Mouse (Mus musculus) lung, postnatal 0 days (tissue): ENCODE results near the gene Birc2. TPM values are rescaled to one million over a fixed set of nuclear protein-coding genes. Genes with fewer than 3 reads are reported as not detected.
A peak's percentile ranks its signal among the peaks of the same experiment; 100 is the strongest.
"Not testable (repeated sequence)": the region's sequence is repeated elsewhere in the genome, so short reads cannot be mapped to it uniquely, and the experiment has no call there.

Experiments
- ATAC-seq: fragments of 200-750 bp; cut with Nextera tagmentation; 2 replicates; pipeline ENCODE4 v1.8.0; 2017; ENCODE audit warnings: moderate library complexity
- DNase-seq: peaks from one replicate; pipeline ENCODE4 v3.0.0-alpha.2; 2016; ENCODE audit warnings: low spot score
- H3K27ac ChIP-seq: fragments of 300-500 bp; sonication (generic); 2 replicates; pipeline ENCODE4 v1.5.1; 2014; ENCODE audit warnings: antibody characterized with exemption, mild to moderate bottlenecking, low read length, mixed read lengths
- H3K27me3 ChIP-seq: fragments of 300-500 bp; sonication (generic); replicated peaks from 2 replicates; pipeline ENCODE4 v1.6.1; 2014; ENCODE audit warnings: low read length, mixed read lengths; ENCODE audit not compliant: insufficient read depth
- H3K36me3 ChIP-seq: fragments of 300-500 bp; sonication (generic); 2 replicates; pipeline ENCODE4 v1.6.1; 2014; ENCODE audit warnings: low read length, mixed read lengths; ENCODE audit not compliant: insufficient read depth
- H3K4me1 ChIP-seq: fragments of 300-500 bp; sonication (generic); 2 replicates; pipeline ENCODE4 v1.6.1; 2014; ENCODE audit warnings: antibody characterized with exemption, low read depth, low read length, mixed read lengths; ENCODE audit not compliant: insufficient read depth
- H3K4me2 ChIP-seq: fragments of 300-500 bp; sonication (generic); replicated peaks from 2 replicates; pipeline ENCODE4 v1.6.1; 2014; ENCODE audit warnings: low read depth, mild to moderate bottlenecking, low read length, moderate library complexity, mixed read lengths
- H3K4me3 ChIP-seq: fragments of 300-500 bp; sonication (generic); 2 replicates; pipeline ENCODE4 v1.5.1; 2014; ENCODE audit warnings: low read depth, low read length
- H3K9ac ChIP-seq: fragments of 300-500 bp; sonication (generic); replicated peaks from 2 replicates; pipeline ENCODE4 v1.6.1; 2014; ENCODE audit warnings: low read depth, mild to moderate bottlenecking
- H3K9me3 ChIP-seq: fragments of 300-500 bp; sonication (generic); 2 replicates; pipeline ENCODE4 v1.6.1; 2016; ENCODE audit warnings: low read length, mixed read lengths
- CTCF ChIP-seq: IDR thresholded peaks from 2 replicates; pipeline ENCODE4 v1.5.1; 2016; ENCODE audit warnings: antibody characterized with exemption, mild to moderate bottlenecking
- EP300 ChIP-seq: IDR thresholded peaks from 2 replicates; pipeline ENCODE4 v1.6.1; 2016; ENCODE audit warnings: antibody characterized with exemption, mild to moderate bottlenecking, control low read depth
- WGBS: fragments of 180-500 bp; shearing (Covaris S2); extraction: QIAGEN DNeasy Blood & Tissue Kit; methylation state at CpG from one replicate; pipeline ENCODE4 v1.1.7; 2014; 5-methylcytosine and 5-hydroxymethylcytosine counted together
- polyA plus RNA-seq: library from polyadenylated mRNA; unstranded; fragments of >200 nt; fragmentation: Nextera tagmentation; extraction: Ambion mirVana; gene quantifications from 2 replicates; pipeline ENCODE4 v1.2.1, GENCODE M21; 2015

Gene Birc2
- polyA plus RNA-seq, 1 experiment from 2014 or later, result 23.6 TPM

DNA sequence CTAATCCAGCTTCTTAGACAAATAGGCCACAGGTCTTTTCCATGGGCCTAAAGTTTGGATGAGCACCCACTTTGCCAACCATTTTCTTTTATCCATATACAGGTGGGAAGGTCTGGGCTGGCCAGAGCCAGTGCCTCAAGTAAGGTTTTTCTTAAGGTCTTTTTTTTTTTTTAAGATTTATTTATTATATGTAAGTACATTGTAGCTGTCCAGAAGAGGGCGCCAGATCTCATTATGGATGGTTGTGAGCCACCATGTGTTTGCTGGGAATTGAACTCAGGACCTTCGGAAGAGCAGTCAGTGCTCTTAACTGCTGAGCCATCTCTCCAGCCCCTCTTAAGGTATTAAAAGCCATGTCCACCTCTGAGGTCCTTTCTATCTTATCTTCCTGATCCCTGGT, 30.1 kb upstream of the Birc2 start:
- H3K27ac ChIP-seq, H3K9ac ChIP-seq, H3K4me2 ChIP-seq, H3K27me3 ChIP-seq, H3K4me3 ChIP-seq, ATAC-seq, H3K36me3 ChIP-seq, H3K9me3 ChIP-seq, DNase-seq: not testable (repeated sequence)
- 92% methylated on average over 2 of the region's 2 CpGs for WGBS
- H3K4me1 ChIP-seq, result peaks cover 13% of the 10 kb centered on the region
- TF ChIP-seq CTCF, result peak; percentile 31

DNA sequence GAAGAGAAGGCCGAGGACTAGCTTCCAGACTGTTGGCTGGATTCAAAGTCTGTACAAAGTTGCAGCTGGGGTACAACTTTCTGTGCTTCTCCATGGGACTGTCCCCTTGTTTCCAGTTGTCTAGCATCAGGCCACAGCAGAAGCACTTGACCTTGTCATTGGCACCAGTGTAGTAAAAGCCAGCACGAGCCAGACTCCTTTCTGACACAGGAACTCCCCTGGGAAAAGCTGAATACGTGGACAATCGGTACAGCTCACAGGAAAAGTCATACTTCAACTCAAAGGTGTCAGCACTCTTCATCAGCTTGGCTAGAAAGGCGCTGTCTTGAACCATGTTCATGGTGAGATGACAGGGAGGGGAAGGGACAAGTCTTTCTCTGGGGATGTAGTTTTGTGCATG, 24.1 kb upstream of the Birc2 start:
- 71% methylated on average over 5 of the region's 5 CpGs for WGBS
- H3K9me3 ChIP-seq, result no peaks in the 10 kb centered on the region

DNA sequence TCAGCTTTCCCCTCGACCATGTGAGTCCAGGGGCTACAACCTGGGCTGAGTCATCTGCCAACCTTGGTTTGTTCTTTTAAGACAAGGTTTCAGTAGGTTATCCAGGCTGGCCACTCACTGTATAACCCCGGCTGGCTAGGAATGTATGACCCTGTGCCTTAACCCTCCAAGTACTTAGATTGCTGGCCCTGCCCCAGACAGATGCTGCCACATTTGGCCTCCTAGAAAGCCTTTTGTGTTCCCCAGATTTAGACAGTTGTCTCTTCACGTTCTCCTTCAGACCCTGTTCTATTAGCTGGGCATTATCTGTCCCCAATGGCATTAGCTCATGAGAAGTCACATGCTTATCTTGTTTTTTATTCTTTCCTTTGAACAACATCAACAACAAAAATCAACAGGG, 19.0 kb upstream of the Birc2 start:
- H3K4me3 ChIP-seq, result no peak overlapping the region
- H3K4me1 ChIP-seq, result no peaks in the 10 kb centered on the region
- H3K4me2 ChIP-seq, result no peak overlapping the region
- DNase-seq, result no peak
- no peak overlapping the region for H3K9ac ChIP-seq
- no peak for TF ChIP-seq EP300
- TF ChIP-seq CTCF, result no peak
- H3K27ac ChIP-seq, result no peak overlapping the region
- no peak for ATAC-seq
- no peaks in the 10 kb centered on the region for H3K9me3 ChIP-seq
- peaks cover 5% of the 10 kb centered on the region; the same call in 1 of the 2 replicates for H3K36me3 ChIP-seq
- no peaks in the 10 kb centered on the region for H3K27me3 ChIP-seq
- 48% methylated on average over 3 of the region's 3 CpGs for WGBS

More for the DNA sequence above, 24.1 kb upstream of the Birc2 start:
- Histone ChIP-seq H3K4me1 (no peaks in the 10 kb centered on the region), H3K4me3 (no peak overlapping the region), H3K27ac (no peak overlapping the region), H3K36me3 (peaks cover 5% of the 10 kb centered on the region; the same call in 1 of the 2 replicates), H3K27me3 (no peaks in the 10 kb centered on the region), H3K4me2 (no peak overlapping the region), H3K9ac (no peak overlapping the region)
- ATAC-seq, result no peak
- no peak for DNase-seq
- no peak for TF ChIP-seq EP300
- no peak for TF ChIP-seq CTCF

DNA sequence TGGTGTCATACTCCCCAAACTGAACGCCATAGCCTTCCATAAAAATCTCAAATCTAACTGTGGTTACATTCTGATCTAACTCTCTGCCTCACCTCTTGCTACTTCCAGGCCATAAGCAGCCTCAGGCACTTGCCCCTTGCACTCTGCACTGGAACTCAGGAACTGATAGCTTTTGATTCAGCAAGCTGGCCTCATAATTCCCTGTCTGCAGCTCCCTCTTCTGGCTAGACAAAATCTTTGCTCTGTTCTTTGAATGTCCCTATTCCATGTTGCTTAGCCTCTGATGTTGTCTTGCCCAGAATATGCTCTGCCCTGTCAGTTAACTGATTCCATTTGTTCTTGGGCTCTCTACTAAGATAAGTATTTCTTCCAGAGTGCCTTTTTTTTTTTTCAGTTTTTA, 18.5 kb upstream of the Birc2 start:
- H3K4me2 ChIP-seq, result no peak overlapping the region
- no peak overlapping the region for H3K4me3 ChIP-seq
- H3K27ac ChIP-seq, result no peak overlapping the region
- H3K4me1 ChIP-seq, result no peaks in the 10 kb centered on the region
- DNase-seq (peak; percentile 84), ATAC-seq (peak; percentile 77)
- WGBS, result 30% methylated on average over 1 of the region's 1 CpGs
- H3K9me3 ChIP-seq, result no peaks in the 10 kb centered on the region
- no peak overlapping the region for H3K9ac ChIP-seq
- H3K27me3 ChIP-seq, result no peaks in the 10 kb centered on the region
- TF ChIP-seq CTCF (peak; percentile 81), EP300 (no peak)
- peaks cover 1% of the 10 kb centered on the region; the same call in 1 of the 2 replicates for H3K36me3 ChIP-seq

DNA sequence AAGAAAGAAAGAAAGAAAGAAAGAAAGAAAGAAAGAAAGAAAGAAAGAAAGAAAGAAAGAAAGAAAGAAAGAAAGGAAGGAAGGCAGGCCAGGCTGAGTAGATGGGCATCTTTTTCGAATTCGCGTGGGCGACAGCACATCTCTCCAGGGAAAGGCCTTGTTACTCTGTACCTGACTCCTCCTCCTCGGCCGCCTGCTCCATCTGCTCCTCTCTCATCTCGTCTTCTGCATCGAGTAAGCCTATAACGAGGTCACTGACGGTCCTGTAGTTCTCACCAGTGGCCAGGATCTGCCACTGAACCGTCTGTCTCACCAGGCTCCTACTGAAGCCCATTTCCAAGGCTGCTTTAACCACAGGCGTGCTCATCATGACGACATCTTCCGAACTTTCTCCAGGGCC, 17.3 kb upstream of the Birc2 start:
- H3K27ac ChIP-seq, H3K9ac ChIP-seq, H3K4me3 ChIP-seq, H3K4me2 ChIP-seq, H3K9me3 ChIP-seq, H3K27me3 ChIP-seq, H3K36me3 ChIP-seq, H3K4me1 ChIP-seq, DNase-seq, ATAC-seq: not testable (repeated sequence)
- 85% methylated on average over 14 of the region's 14 CpGs for WGBS

DNA sequence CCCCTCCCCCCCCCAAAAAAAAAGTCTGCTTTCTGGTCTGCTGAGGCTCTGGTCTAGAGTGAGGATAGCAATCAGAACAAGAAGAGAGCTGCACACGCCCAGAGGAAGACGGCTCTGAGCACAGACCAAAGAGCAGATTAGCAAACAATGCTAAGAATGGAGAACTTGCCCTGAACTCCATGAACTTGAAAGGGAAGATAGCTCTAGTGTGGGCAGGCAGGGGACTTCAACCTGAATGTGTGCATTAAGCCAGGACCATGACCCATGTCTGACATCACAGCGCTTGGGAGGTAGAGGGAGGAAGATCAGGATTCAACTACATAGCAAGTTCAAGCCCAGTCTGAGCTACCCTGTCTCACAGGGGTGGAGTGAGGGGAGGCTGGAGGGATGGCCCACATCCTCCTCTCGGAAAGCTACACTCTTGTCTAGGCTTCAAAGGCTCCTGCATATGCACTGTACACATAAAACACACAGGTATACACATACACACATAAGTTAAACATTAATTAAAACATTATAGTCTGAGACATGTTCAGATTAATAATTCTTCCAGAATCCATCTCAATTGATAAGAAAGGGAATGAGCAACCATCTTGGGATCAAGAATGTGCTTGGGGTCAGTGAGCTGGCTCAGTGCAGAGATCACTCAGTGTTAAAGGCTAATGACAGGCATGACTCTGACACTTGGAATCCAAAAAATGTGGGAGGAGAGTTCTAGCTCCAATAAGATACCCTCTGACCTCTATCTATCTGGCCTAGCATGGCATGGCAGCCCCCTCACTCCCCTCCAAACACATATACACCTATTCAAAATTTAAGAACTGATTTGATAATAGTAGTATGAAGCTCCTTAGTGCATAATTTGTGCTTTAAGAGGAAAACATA, 15.7 kb upstream of the Birc2 start:
- no peak overlapping the region for H3K4me2 ChIP-seq
- H3K27me3 ChIP-seq, result no peaks in the 10 kb centered on the region
- no peak overlapping the region for H3K9ac ChIP-seq
- no peaks in the 10 kb centered on the region for H3K9me3 ChIP-seq
- no peak for ATAC-seq
- H3K36me3 ChIP-seq, result peaks cover 14% of the 10 kb centered on the region
- no peak overlapping the region for H3K27ac ChIP-seq
- H3K4me1 ChIP-seq, result no peaks in the 10 kb centered on the region
- TF ChIP-seq EP300 (no peak), CTCF (no peak)
- DNase-seq, result no peak
- no peak overlapping the region for H3K4me3 ChIP-seq
- 69% methylated on average over 4 of the region's 4 CpGs for WGBS
